Mouse (Mus musculus) liver, postnatal 0 days (tissue): ENCODE measurements around the gene Opn1mw.
"Not testable (repeated sequence)": the region's sequence is repeated elsewhere in the genome, so short reads cannot be mapped to it uniquely, and the experiment has no call there.

ENCODE experiments used
- CTCF ChIP-seq: sonication (generic); IDR thresholded peaks from 2 replicates; pipeline ENCODE4 v1.5.1; 2016; ENCODE audit warnings: antibody characterized with exemption, low read depth
- EP300 ChIP-seq: IDR thresholded peaks from 2 replicates; pipeline ENCODE4 v1.6.1; 2016; ENCODE audit warnings: antibody characterized with exemption, low read depth, mild to moderate bottlenecking

GRCm38 (mm10) chrX:74135263-74135662 lies 8.0 kb downstream of the Opn1mw start, which contains the start of gene Mecp2:
- TF ChIP-seq CTCF, EP300: not testable (repeated sequence)
